Mouse (Mus musculus) ES-E14 (cell line): ENCODE measurements around the gene Gm14597. TPM values are rescaled to one million over a fixed set of nuclear protein-coding genes. Genes with fewer than 3 reads are reported as not detected.
"Not testable (repeated sequence)": the region's sequence is repeated elsewhere in the genome, so short reads cannot be mapped to it uniquely, and the experiment has no call there.

Source experiments
- DNase-seq: peaks from one replicate; pipeline ENCODE4 v3.0.0-alpha.2; 2013; ENCODE audit warnings: low read depth, low spot score
- H3K27ac ChIP-seq: 2 replicates; pipeline ENCODE4 v1.5.1; 2012; ENCODE audit warnings: low read depth, mild to moderate bottlenecking, low read length, moderate library complexity, mixed read lengths; ENCODE audit not compliant: poor library complexity, insufficient read depth, severe bottlenecking
- H3K36me3 ChIP-seq: 2 replicates; pipeline ENCODE4 v1.6.1; 2012; ENCODE audit warnings: mild to moderate bottlenecking, low read length, moderate library complexity, mixed read lengths; ENCODE audit not compliant: control insufficient read depth, poor library complexity, insufficient read depth, severe bottlenecking
- H3K4me1 ChIP-seq, 2 experiments: fragments of 150-350 bp in 1 of 2; sonication (generic) in 1 of 2; 2 replicates each; pipeline ENCODE4 v1.6.1; 2012; ENCODE audit warnings: low read length in 2 of 2, mild to moderate bottlenecking in 1 of 2, mixed read lengths in 1 of 2; ENCODE audit not compliant: control insufficient read depth in 2 of 2, insufficient read depth in 2 of 2, poor library complexity in 1 of 2
- H3K4me3 ChIP-seq, 2 experiments: fragments of 150-350 bp in 1 of 2; sonication (generic) in 1 of 2; 2 replicates each; pipeline ENCODE4 v1.5.1; 2012; ENCODE audit warnings: low read length in 2 of 2, low read depth in 1 of 2, mild to moderate bottlenecking in 1 of 2, mixed read lengths in 1 of 2; ENCODE audit not compliant: insufficient read depth in 1 of 2, poor library complexity in 1 of 2, severe bottlenecking in 1 of 2
- H3K9ac ChIP-seq: 2 replicates; pipeline ENCODE4 v1.6.1; 2012; ENCODE audit warnings: low read depth, mild to moderate bottlenecking, low read length, mixed read lengths; ENCODE audit not compliant: poor library complexity, insufficient read depth, severe bottlenecking
- H3K9me3 ChIP-seq: fragments of 150-350 bp; sonication (generic); 2 replicates; pipeline ENCODE4 v1.6.1; 2012; ENCODE audit warnings: low read depth, mild to moderate bottlenecking, low read length; ENCODE audit not compliant: control insufficient read depth, insufficient read depth
- CHD2 ChIP-seq: IDR thresholded peaks from 2 replicates; pipeline ENCODE4 v1.6.1; 2014; ENCODE audit warnings: mild to moderate bottlenecking, low read depth, low read length, inconsistent platforms
- HCFC1 ChIP-seq: IDR thresholded peaks from 2 replicates; pipeline ENCODE4 v1.6.1; 2012; ENCODE audit warnings: low read length, inconsistent platforms, borderline replicate concordance; ENCODE audit not compliant: insufficient read depth
- MAFK ChIP-seq: IDR thresholded peaks from 2 replicates; pipeline ENCODE4 v1.6.1; 2014; ENCODE audit warnings: mild to moderate bottlenecking, low read depth, low read length, inconsistent platforms; ENCODE audit not compliant: insufficient read depth
- ZC3H11A ChIP-seq: IDR thresholded peaks from 2 replicates; pipeline ENCODE4 v1.6.1; 2012; ENCODE audit warnings: low read depth, mild to moderate bottlenecking, inconsistent platforms, low read length, borderline replicate concordance
- ZNF384 ChIP-seq: IDR thresholded peaks from 2 replicates; pipeline ENCODE4 v1.6.1; 2012; ENCODE audit warnings: low read depth, low read length, inconsistent platforms
- in situ Hi-C, 2 experiments: fragments of 600-800 bp; cut with MboI; formaldehyde crosslinking; loops; one replicate each; pipeline ENCODE4 v1.15.1; 2025; ENCODE audit warnings: low sequenced_read_pairs in 2 of 2, inconsistent platforms in 1 of 2; ENCODE audit not compliant: unreplicated experiment in 2 of 2
- total RNA-seq: library from RNA; depleted of rRNA; stranded (reverse); fragments of 300-350 nt; gene quantifications from 2 replicates; pipeline ENCODE4 v1.2.3, GENCODE M21; 2012

Gene Gm14597
- total RNA-seq, 1 experiment = not detected

DNA sequence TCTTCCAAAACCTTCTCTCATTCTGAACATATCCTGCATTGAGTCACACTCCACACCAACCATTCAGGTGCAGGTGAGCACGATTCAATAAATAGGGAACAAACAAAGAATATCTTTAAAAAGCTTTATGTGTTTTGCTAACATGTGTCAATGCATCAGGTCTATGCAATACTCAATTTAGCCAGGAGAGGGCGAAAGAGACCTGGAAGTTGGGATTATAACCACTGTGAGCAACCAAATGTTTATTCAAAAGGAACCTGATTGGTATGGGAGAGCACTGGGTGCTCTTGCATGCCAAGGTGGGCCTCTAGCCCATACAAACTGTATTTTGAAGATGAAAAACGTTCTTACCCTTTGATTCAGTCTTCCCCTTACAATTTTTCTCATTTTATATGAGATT, 1.8 kb upstream of the Gm14597 start:
- H3K9ac ChIP-seq = no peak overlapping the region
- H3K36me3 ChIP-seq = no peaks in the 10 kb centered on the region
- no peaks in the 10 kb centered on the region for H3K4me1 ChIP-seq
- H3K4me3 ChIP-seq = no peak overlapping the region
- peak; percentile 47 for DNase-seq
- no peak overlapping the region for H3K27ac ChIP-seq
- in situ Hi-C loops = no loop called here
- peak; percentile 22; the same call in 1 of the 2 replicates for TF ChIP-seq ZC3H11A
- TF ChIP-seq CHD2 = no peak
- H3K9me3 ChIP-seq = no peaks in the 10 kb centered on the region

DNA sequence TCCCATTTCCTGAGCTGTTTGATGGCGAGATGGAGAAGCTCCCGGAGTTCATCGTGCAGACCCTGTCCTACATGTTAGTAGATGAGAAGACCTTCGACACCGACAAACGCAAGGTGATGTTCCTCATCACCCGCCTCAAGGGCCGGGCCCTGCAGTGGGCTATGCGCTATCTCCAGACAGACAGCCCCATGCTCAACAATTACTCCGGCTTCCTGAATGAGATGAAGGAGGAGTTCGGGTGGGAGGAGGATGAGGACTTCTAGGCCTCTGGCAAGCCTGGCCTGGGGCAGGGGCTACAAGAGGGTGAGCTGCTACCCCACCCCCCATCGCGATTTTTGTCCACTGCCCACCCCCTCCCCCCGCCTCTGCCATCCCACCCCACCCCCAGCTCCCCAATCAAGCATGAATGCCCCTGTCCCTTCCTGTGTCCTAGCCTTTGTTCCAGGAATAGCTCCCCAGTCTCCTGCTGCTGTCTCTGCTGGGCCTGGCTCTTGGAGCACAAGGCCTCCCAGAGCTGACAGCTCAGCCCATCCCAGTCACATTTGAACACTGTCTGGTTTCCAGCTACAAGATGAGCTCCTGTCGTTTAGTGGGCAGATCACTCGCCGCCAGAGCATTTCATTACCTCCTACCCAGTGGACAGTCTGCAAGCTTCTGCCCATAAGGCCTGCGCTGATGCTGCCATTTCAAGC, 511 bp downstream of the Gm14597 start:
- H3K4me3 ChIP-seq = peak overlapping the region in 1 of 2 experiments; percentile 47; a peak in 1 of 4 replicates
- TF ChIP-seq HCFC1 = no peak
- no peak for TF ChIP-seq ZNF384
- no peak for TF ChIP-seq ZC3H11A
- no peak overlapping the region for H3K27ac ChIP-seq
- DNase-seq = no peak
- in situ Hi-C loops = no loop called here
- no peaks in the 10 kb centered on the region for H3K4me1 ChIP-seq
- no peaks in the 10 kb centered on the region for H3K36me3 ChIP-seq
- H3K9ac ChIP-seq = peak overlapping the region; percentile 17; the same call in 1 of the 2 replicates
- no peaks in the 10 kb centered on the region for H3K9me3 ChIP-seq

- TF ChIP-seq ZNF384 (no peak), MAFK (no peak), HCFC1 (no peak), CHD2 (no peak), ZC3H11A (no peak)
- H3K9ac ChIP-seq = peak within 1 kb of the TSS; percentile 17; the same call in 1 of the 2 replicates
- H3K27ac ChIP-seq = no peak within 1 kb of the TSS
- peak within 1 kb of the TSS in 1 of 2 experiments; percentile 47; a peak in 1 of 4 replicates for H3K4me3 ChIP-seq
- DNase-seq = no peak
- H3K9me3 ChIP-seq = no peaks in the 10 kb centered on the region
- no peaks in the 10 kb centered on the region for H3K4me1 ChIP-seq
- no peaks in the 10 kb centered on the region for H3K36me3 ChIP-seq
- in situ Hi-C loops = no loop called here
These were observed 1.3 kb downstream of the Gm14597 start, which contains the start of gene Rtl8c for GRCm38 (mm10) chrX:53607242-53608121. TSS of gene Rtl8c (plus strand) at chrX:53608032.

DNA sequence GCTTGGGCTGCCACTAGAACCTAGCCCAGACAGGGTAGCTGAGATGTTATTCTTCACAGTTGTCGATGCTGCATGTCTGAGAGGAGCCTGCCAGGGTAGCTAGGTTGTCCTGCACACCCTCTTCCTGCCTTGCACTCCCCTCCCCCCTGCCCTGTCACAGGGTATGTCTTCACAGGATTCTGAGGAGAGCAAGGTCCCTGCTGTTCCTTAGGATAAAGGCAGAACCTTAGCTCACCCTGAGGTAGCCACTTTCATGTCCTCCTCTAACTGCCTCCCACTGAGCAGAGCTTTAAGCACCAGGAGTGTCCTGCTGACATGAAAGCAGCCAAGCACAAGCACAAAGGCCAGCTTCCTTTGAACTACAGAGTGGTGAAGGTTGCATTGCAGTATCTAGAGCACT, 2.6 kb downstream of the Gm14597 start:
- DNase-seq, H3K27ac ChIP-seq, H3K9me3 ChIP-seq, H3K9ac ChIP-seq, in situ Hi-C loops, H3K4me1 ChIP-seq, H3K4me3 ChIP-seq, H3K36me3 ChIP-seq: not testable (repeated sequence)

- DNase-seq, H3K27ac ChIP-seq, H3K4me3 ChIP-seq, H3K9me3 ChIP-seq, H3K36me3 ChIP-seq, H3K4me1 ChIP-seq, H3K9ac ChIP-seq, in situ Hi-C loops: not testable (repeated sequence)
These were observed 8.8 kb downstream of the Gm14597 start for GRCm38 (mm10) chrX:53599993-53600392.

- H3K4me3 ChIP-seq, in situ Hi-C loops, DNase-seq, H3K27ac ChIP-seq, H3K9ac ChIP-seq, H3K36me3 ChIP-seq, H3K4me1 ChIP-seq, H3K9me3 ChIP-seq: not testable (repeated sequence)
These were observed 25.4 kb downstream of the Gm14597 start for GRCm38 (mm10) chrX:53583404-53583803.

DNA sequence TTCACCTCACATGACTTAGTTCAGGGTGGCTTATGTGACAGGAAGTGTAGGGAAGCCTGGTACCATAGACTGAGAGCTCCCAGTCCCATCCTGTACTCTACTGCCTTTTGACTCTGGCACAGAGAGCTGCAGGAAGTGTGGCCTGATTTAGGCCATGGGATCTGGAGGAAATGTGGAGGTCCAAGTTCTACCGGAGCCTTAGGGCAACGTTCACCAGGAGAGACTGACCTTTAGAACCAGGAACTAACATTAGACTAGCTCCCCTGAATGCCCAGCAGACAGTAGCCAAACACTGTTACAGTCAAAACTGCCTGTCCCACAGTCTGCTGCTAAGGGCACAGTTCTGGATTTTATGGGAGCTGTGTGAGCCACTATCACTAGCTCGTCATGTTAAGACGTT, 27.4 kb downstream of the Gm14597 start:
- DNase-seq, H3K9me3 ChIP-seq, H3K36me3 ChIP-seq, H3K27ac ChIP-seq, in situ Hi-C loops, H3K4me3 ChIP-seq, H3K4me1 ChIP-seq, H3K9ac ChIP-seq: not testable (repeated sequence)
